Mouse (Mus musculus): ENCODE results near the gene Zfp61.

Gene Zfp61

GRCm38 (mm10) chr7:24300771-24301282 is at the start of gene Zfp61:
Zfp61 (minus strand) TSS chr7:24301232.
- peak; percentile 47 for DNase-seq (ENCODE audit: low spot score)

GRCm38 (mm10) chr7:24348896-24349295 is 47.9 kb upstream of the Zfp61 start, which contains the start of gene Lypd5:
Lypd5 (plus strand) TSS chr7:24349196.
- no peak for DNase-seq (ENCODE audit: low spot score)

DNA sequence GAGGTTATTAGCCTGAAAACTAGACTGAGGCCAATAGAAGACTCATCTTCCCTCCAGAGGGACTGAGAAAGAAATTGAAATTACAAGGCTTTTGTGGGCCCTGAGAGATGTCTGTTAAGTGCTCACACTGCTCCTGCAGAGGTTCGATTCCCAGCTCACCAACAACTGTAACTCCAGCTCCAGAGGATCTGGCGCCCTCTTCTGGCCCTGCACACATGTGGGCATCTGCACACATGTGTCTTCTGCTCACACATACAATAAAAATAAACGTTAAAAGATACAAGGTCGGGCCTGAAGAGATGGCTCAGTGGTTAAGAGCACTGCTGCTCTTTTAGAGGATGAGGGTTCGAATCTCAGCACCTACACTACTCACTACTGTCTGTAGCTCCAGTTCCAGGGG is 45.4 kb upstream of the Zfp61 start:
- no peak for DNase-seq (ENCODE audit: low spot score)

DNA sequence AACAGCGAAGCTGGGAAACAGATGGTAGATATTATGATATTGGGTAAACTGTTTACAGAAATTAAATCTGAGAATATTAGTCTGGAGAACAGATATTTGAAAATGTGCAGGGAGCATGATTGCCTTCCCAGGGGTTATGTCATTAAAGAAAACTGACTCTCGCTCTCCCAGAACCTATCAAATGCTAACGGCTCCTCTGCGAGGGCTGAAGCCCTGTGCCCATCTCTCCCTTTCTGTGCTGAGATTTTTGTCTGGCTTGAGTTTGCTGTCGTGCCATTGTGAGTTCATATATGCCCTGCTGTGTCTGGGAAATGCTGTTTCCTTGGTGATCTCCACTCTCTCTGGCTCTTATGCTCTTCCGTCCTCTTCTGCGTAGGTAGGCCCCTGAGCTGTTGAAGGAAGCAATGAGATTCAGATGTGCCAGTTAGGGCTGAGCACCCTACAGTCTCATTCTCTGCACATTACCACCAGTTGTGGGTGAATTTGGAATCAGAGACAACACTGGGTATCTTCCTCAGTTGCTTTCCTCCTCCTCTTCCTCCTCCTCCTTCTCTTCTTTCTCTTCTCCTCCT is 42.8 kb upstream of the Zfp61 start:
- no peak for DNase-seq (ENCODE audit: low spot score)

DNA sequence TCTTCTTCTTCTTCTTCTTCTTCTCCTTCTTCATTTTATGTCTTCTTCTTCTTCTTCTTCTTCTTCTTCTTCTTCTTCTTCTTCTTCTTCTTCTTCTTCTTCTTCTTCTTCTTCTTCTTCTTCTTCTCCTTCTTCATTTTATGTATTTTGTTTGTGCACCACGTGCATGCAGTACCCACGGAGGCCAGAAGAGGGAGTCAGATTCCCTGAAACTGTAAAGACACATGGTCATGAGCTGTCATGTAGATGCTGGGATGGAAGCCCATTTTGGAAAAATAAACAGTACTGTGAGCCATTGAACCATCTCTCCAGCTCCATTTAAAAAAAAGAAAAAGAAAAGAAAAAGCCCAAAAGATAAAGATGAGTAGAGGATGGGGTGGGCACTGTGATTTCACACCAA is 37.2 kb upstream of the Zfp61 start:
- DNase-seq (ENCODE audit: low spot score): no peak

DNA sequence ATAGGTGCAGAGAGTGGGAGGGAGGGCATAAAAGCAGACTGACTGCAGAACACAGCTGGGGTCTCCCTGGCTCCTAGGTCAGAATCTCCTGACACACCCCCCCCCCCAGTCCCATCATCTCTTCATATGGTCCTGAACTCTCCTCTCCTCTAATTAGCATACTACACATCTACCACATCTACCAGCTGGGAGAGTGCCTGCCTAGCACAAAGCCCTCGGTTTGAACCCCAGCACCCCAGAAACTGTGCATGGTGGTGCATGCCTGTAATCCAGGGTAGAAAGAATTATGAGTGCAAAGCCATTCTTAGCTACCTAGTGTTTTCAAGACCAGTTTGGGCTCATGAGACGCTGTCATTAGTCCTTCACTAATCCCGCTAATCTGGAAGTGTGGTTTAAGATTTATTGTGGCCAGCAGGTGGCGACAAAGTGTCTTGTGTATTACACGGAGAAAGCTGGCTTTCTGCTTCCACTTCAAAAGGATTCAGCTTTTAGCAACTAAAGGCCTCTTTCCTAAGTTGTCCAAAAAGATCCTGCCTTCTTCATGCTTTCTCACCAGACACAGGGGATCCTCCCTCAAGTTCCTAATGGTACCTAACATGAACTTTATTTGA is 34.8 kb upstream of the Zfp61 start:
- peak; percentile 49 for DNase-seq (ENCODE audit: low spot score)

DNA sequence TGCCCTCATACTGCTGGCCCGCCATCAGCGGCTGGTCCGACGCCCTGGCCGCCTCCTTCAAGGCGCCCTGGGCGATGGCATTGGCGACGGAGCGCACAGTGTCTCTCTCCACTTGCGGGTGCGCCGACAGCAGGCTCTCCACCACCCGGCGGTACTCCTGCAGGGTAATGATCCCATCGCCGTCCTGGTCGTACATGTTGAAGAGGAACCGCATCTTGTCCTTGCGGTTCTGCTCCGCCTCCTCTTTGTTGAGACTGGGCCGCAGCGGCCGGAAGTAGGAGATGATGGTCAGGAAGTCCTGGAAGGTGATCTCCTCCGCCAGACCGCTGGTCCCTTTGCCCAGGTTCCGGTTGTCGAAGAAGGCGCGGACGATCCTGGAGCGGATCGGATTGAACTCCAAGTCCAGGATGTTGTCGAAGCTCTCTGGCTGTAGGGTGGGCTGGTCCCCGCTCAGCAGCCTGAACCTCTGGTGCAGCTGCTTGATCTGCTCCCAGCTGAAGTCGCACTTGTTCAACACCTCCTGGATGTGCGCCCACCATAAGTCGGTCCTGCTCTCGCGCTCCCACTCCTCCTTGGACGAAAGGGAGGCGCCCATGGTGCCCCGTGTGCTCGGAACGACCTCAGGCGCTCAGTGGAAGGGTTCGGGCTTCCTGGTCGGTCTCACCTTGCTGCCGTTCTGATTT is 32.4 kb upstream of the Zfp61 start, which contains the start of gene Tescl:
Gene Tescl (minus strand): TSS at position 633 of the 683 bp plus-strand sequence.
- DNase-seq (ENCODE audit: low spot score): peak; percentile 35

GRCm38 (mm10) chr7:24327281-24327975 is 26.4 kb upstream of the Zfp61 start:
- no peak for DNase-seq (ENCODE audit: low spot score)

- DNase-seq (ENCODE audit: low spot score): no peak
Observed at GRCm38 (mm10) chr7:24326273-24327135, 25.5 kb upstream of the Zfp61 start.

DNA sequence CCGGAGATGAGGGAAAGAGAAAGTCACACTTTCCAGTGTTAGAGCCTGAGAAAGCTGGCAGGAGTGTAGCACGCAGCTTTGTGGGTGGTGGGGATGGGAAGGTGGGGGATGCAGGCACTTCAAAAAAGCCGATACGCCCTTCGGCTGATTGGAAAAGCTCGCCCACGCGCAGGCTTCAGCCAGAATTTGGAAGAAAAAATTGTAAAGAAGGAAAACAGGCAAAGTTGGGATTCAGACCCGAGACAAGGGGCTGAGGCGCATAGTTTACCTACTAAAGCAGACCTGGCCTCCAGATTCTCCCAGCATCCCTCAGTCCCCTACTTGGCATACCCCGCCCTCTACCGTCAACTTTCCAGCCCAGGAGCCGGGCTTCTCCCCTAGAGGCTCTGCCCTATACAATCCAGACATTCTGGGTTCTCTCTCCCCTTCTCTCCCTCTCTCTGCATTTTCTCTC is 24.7 kb upstream of the Zfp61 start:
- no peak for DNase-seq (ENCODE audit: low spot score)

- DNase-seq (ENCODE audit: low spot score): no peak
Observed at GRCm38 (mm10) chr7:24325197-24325596, 24.2 kb upstream of the Zfp61 start.

- DNase-seq (ENCODE audit: low spot score): no peak
Observed at GRCm38 (mm10) chr7:24322593-24322992, 21.6 kb upstream of the Zfp61 start.

- no peak for DNase-seq (ENCODE audit: low spot score)
Observed at GRCm38 (mm10) chr7:24318942-24319341, 17.9 kb upstream of the Zfp61 start.

DNA sequence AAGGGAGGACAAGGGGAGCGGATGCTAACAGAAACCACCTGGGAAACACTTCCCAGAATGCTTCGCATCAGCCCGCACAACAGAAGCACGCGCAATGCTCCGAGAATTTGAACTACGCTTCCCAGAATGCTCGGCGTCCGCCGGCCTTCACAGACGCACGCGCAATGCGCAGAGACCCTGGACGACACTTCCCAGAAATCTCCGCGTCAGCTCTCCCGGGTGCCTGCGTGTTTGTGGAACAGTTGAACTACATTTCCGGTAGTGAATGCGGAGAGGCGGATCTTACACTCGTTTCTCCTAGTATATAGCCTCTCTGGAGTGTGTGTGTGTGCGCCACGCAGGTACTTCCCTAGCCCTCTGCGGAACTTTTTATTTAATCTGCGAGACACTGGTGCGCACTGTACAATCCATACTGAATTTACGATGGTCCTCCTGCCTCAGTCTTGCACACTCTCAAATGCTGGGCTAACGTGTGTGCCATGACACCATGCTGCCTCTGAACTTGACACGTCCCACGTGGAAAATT is 15.6 kb upstream of the Zfp61 start, which contains the start of gene Zfp94:
Gene Zfp94 (minus strand): TSS at position 100 of the 526 bp plus-strand sequence.
- DNase-seq (ENCODE audit: low spot score): peak; percentile 94

DNA sequence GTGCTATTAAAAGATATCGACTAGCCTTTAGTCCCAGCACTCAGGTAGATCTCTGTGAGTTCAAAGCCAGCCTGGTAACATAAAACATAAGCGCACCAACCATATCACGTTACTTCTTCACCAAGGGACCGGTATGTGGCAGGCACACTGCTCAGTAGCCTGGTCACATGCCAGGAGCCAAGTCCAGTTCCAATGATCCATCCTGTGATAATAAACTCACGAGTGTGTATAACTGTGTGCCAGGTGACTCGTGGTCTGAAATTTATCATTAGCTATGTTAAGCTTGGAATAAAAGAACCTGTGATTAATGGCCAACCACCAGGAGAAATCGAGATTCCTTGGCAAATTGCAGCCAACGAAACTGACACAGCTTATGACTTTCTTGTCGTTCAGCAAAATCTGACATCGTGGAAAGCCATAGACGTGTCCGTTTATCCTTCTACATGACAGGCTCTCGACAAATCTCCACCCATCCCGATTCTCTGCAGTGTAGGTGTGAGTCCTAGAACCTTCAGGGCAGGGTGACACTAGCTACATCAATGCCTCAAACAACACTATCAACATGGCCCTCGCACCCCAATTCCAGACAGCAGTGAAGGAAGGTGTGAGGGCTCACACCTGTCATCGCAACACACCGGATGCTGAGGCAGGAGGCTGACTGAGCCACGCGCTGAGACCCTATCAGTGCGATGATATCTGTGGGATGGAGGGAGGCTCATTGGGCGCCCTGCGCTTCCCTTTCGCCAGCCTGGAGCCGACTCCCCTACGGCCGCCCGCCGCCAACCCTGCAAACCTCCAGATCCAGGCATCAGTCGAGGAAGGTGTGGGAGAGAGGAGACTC is 14.9 kb upstream of the Zfp61 start:
- no peak for DNase-seq (ENCODE audit: low spot score)

DNA sequence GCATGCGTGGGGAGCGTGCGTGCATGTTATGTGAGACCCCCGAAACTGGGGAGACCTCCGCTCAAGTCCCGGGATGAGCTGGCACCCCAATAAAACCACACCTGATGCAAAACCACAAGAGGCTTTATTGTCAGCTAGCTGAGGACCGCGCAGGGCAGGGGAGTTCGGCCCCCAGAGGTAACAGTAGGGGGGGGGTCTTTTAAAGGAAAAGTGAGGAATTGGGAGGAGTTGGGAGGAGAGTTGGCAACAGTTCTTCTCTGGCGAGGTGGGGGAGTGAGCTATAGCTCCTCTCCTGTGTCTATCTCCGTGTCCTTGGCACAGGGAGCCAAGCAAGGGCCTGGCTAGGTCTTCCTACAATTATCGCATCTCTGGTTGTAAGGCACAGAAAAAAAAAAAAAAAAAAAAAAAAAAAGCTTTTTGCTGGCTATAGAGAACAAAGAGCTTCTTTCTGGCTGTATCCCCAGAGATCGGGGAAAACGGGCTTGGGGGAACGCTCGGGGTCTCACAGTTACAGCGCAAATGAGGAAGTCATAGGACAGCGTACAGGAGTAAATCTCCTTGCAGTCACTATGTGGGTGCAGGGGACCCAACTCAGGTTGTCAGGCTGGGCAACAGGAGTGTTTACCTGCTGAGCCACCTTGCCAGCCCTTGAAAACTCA is 1.1 kb downstream of the Zfp61 start:
- DNase-seq (ENCODE audit: low spot score): peak; percentile 79

DNA sequence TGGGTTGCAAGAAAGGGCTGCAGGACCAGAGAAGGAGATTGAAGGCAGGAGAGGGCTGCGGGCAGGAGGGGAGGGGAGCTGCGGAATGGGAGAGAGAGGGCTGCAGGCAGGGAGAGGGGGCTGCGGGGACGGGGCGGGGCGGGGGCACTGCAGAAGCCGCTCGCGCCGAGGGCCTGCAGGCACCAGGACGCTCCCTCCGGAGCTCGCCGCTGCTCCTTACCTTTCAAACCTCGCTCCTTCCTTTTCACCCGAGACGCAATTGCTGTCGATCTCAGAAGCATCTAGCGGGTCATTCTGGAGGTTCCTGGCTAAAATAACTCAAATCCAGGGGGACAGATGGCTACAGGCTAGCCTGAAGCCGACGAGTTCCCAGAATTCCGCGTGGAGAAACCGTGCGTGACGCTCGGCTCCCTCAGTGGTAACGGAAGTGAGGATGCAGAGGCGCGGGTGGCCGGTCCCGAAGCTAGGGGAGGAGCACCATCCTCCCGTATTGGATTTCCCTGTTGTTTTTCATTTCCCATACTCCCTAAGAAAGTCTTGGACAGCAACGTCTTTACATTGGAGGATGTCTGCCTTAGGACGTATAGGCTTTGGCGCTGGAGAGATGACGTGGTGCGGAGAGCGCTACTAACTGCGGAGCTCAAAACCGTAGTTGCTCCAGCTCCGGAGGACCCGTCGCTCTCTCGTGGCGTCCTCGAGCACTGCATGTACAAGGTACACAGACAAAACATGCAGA is 1.9 kb downstream of the Zfp61 start:
- peak; percentile 82 for DNase-seq (ENCODE audit: low spot score)

DNA sequence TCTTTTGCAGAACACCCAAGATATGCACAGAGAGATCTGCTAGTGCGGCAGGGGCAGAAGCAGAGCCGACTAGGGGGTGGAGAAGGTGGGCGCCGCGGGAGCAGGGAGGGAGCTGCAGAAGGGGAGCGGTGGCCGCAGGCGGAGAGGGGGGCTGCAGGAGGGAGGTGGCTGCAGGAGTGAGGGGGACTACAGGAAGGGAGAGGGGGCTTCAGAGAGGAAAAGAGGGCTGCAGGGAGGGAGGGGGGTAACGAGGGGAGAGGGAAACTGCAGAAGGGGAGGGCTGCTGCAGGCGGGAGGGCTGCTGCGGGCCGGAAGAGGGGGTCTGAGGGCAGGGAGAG is 2.4 kb downstream of the Zfp61 start:
- no peak for DNase-seq (ENCODE audit: low spot score)

Data from testis, postnatal 14 days (tissue).